Mouse (Mus musculus) left cerebral cortex, postnatal 4 days (tissue): ENCODE measurements at regions not wholly inside any gene's neighbourhood (a gene's known extent, or its start where the extent isn't known, plus 50 kb on each side); places are given as distances from the start of the nearest gene placed in this dataset.

Experiments
- DNase-seq: peaks from one replicate; pipeline ENCODE4 v3.0.0-alpha.2; 2022
- intact Hi-C: fragments of 180-260 bp; cut with DNase I; formaldehyde crosslinking; loops from one replicate; pipeline ENCODE4 v1.15.1; 2025

DNA sequence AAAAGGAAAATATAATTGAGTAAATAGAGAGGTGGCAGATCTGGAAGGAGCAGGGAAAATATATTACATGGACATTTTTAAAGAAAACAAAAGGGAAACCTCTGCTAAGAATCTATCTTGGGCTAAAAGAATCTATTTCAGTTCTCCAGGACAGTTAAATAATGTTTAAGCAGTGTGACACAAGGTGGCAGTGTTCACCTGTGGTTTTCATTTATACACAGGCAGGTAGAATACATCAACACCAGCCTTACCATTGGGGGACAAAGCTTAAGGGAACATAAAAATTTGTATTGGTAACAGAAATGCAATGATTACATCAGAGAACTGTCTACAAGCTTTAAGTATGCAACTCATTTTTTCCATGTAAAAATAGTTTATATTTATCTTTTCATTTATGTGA, 78.2 kb upstream of the Cldn34d start:
- intact Hi-C loops, result loop anchor here (5.0 kb wide), 1 partner anchor 1036 kb away; no protein-coding TSS in a partner anchor
- DNase-seq, result peak; percentile 4
